14 mouse cellular contexts compared by ENCODE assay signal in genomic region chr14:51128775-51129623, GRCm38 (mm10). TPM values are rescaled to one million over a fixed set of nuclear protein-coding genes. Genes with fewer than 3 reads are reported as not detected.
DNase-seq lines count a peak whose midpoint lies in the region; ATAC-seq and TF ChIP-seq lines count a peak whose summit lies in the region.
"Had no signal": no experiment of that assay in that cellular context is flagged by ENCODE, and none has a peak within 500 bp of the region (broad histone marks: within the 10 kb centered on the region; RNA-seq: fewer than 3 reads in every experiment).

No protein-coding gene starts in this region.

- no peak overlapping the region for H3K4me3 ChIP-seq in lung, postnatal 0 days (ENCODE audit: low read depth, low read length)
- peak overlapping the region; percentile 47 for H3K4me3 ChIP-seq in liver, embryonic 15.5 days (replicated peaks)
- H3K4me3 ChIP-seq in midbrain, embryonic 10.5 days, result no peak overlapping the region
- H3K4me3 ChIP-seq: embryonic facial prominence, embryonic 13.5 days; heart, embryonic 12.5 days; midbrain, embryonic 13.5 days; neural tube, embryonic 15.5 days had no signal

- H3K9ac ChIP-seq in lung, postnatal 0 days (replicated peaks; ENCODE audit: low read depth), result no peak overlapping the region
- H3K9ac ChIP-seq in liver, embryonic 15.5 days, result peak overlapping the region; percentile 54
- H3K9ac ChIP-seq: embryonic facial prominence, embryonic 13.5 days; heart, embryonic 12.5 days; midbrain, embryonic 13.5 days; neural tube, embryonic 15.5 days had no signal

- H3K36me3 ChIP-seq in lung, postnatal 0 days (ENCODE audit: insufficient read depth, low read length), result no peaks in the 10 kb centered on the region
- H3K36me3 ChIP-seq in liver, embryonic 15.5 days (replicated peaks), result no peaks in the 10 kb centered on the region
- no peaks in the 10 kb centered on the region for H3K36me3 ChIP-seq in midbrain, embryonic 10.5 days
- H3K36me3 ChIP-seq: embryonic facial prominence, embryonic 13.5 days; heart, embryonic 12.5 days; midbrain, embryonic 13.5 days; neural tube, embryonic 15.5 days had no signal

- H3K4me2 ChIP-seq in lung, postnatal 0 days (replicated peaks; ENCODE audit: low read depth, low read length), result no peak overlapping the region
- peak overlapping the region; percentile 74 for H3K4me2 ChIP-seq in liver, embryonic 15.5 days
- H3K4me2 ChIP-seq: embryonic facial prominence, embryonic 13.5 days; midbrain, embryonic 13.5 days; neural tube, embryonic 15.5 days had no signal

- TF ChIP-seq CTCF in lung, postnatal 0 days (IDR thresholded peaks at IDR 0.05), result no peak

- H3K27me3 ChIP-seq in lung, postnatal 0 days (replicated peaks; ENCODE audit: insufficient read depth, low read length), result no peaks in the 10 kb centered on the region
- no peaks in the 10 kb centered on the region for H3K27me3 ChIP-seq in liver, embryonic 15.5 days
- H3K27me3 ChIP-seq in midbrain, embryonic 10.5 days (ENCODE audit: low read depth, poor library complexity, severe bottlenecking), result no peaks in the 10 kb centered on the region
- H3K27me3 ChIP-seq: embryonic facial prominence, embryonic 13.5 days; heart, embryonic 12.5 days; midbrain, embryonic 13.5 days; neural tube, embryonic 15.5 days had no signal

- DNase-seq in lung, postnatal 0 days (ENCODE audit: low spot score), result peak; percentile 12
- DNase-seq in lung, adult 18-20 months, result no peak
- DNase-seq in c-Kit-negative CD71-positive TER-119-positive erythroid progenitor cells, embryonic 14.5 days (ENCODE audit: low read depth, low spot score), result peak; percentile 53
- peak; percentile 56 to 66 for DNase-seq in spleen, postnatal 10 days (ENCODE audit: low spot score in 2 of 2)
- no peak for DNase-seq in midbrain, embryonic 10.5 days (ENCODE audit: low spot score)
- no peak for DNase-seq in left cerebral cortex, adult 9 months (ENCODE audit: low spot score in 2 of 2)
- no peak for DNase-seq in cerebellum, postnatal 4 days (ENCODE audit: low spot score in 2 of 2)

- H3K9me3 ChIP-seq in lung, postnatal 0 days (ENCODE audit: low read length), result no peaks in the 10 kb centered on the region
- no peaks in the 10 kb centered on the region for H3K9me3 ChIP-seq in liver, embryonic 15.5 days (replicated peaks)
- H3K9me3 ChIP-seq in midbrain, embryonic 10.5 days (replicated peaks), result no peaks in the 10 kb centered on the region
- H3K9me3 ChIP-seq: embryonic facial prominence, embryonic 13.5 days; heart, embryonic 12.5 days; midbrain, embryonic 13.5 days; neural tube, embryonic 15.5 days had no signal

- H3K4me1 ChIP-seq in lung, postnatal 0 days (ENCODE audit: insufficient read depth, low read depth, low read length), result no peaks in the 10 kb centered on the region
- peaks cover 78% of the 10 kb centered on the region for H3K4me1 ChIP-seq in liver, embryonic 15.5 days (replicated peaks)
- no peaks in the 10 kb centered on the region for H3K4me1 ChIP-seq in midbrain, embryonic 10.5 days
- H3K4me1 ChIP-seq: embryonic facial prominence, embryonic 13.5 days; midbrain, embryonic 13.5 days; neural tube, embryonic 15.5 days had no signal

- no peak overlapping the region for H3K27ac ChIP-seq in lung, postnatal 0 days (ENCODE audit: low read length)
- H3K27ac ChIP-seq in liver, embryonic 15.5 days (replicated peaks), result peak overlapping the region; percentile 95
- no peak overlapping the region for H3K27ac ChIP-seq in midbrain, embryonic 10.5 days (replicated peaks)
- H3K27ac ChIP-seq: embryonic facial prominence, embryonic 13.5 days; hindbrain, postnatal 0 days; midbrain, embryonic 13.5 days; neural tube, embryonic 15.5 days had no signal

- TF ChIP-seq EP300 in lung, postnatal 0 days (IDR thresholded peaks at IDR 0.05), result no peak

- 60% methylated on average over 9 of the region's 9 CpGs for WGBS in lung, postnatal 0 days
- 19% methylated on average over 9 of the region's 9 CpGs for WGBS in liver, embryonic 15.5 days (ENCODE audit: insufficient replicate concordance)
- 90% methylated on average over 9 of the region's 9 CpGs for WGBS in midbrain, embryonic 10.5 days

- no peak for ATAC-seq in lung, postnatal 0 days
- peak; percentile 14; the same call in 1 of the 2 replicates for ATAC-seq in liver, embryonic 15.5 days (ENCODE audit: insufficient read depth)
- ATAC-seq: hindbrain, postnatal 0 days; midbrain, embryonic 13.5 days had no signal

RNA-seq across cellular contexts. Expression of gene Rnase6, which starts 5.3 kb away (rescaled TPM):
- 2.9 and 3.2 TPM in 2 replicates for polyA plus RNA-seq in lung, postnatal 0 days (2015; fragmentation: Nextera tagmentation; extraction: Ambion mirVana)
- 3.3 and 5.1 TPM in 2 replicates for polyA plus RNA-seq in liver, embryonic 15.5 days (2015; fragmentation: Nextera tagmentation; extraction: Ambion mirVana)
- 0.10 and 0.22 TPM in 2 replicates for polyA plus RNA-seq in midbrain, embryonic 10.5 days (2016; fragmentation: Nextera tagmentation; extraction: Ambion mirVana)

RNA-seq across cellular contexts. Expression of gene Eddm3b, which starts 14.8 kb away (rescaled TPM):
- 0.08 and 0.15 TPM in 2 replicates for polyA plus RNA-seq in lung, postnatal 0 days (2015; fragmentation: Nextera tagmentation; extraction: Ambion mirVana)
- not detected in 2 replicates for polyA plus RNA-seq in liver, embryonic 15.5 days (2015; fragmentation: Nextera tagmentation; extraction: Ambion mirVana)
- 0.16 TPM in 1 of 2 replicates, not detected in the other for polyA plus RNA-seq in midbrain, embryonic 10.5 days (2016; fragmentation: Nextera tagmentation; extraction: Ambion mirVana)
- polyA plus RNA-seq: embryonic facial prominence, embryonic 13.5 days; heart, embryonic 12.5 days; hindbrain, postnatal 0 days; large intestine, adult 2 months; midbrain, embryonic 13.5 days; neural tube, embryonic 15.5 days had no signal

RNA-seq across cellular contexts. Expression of gene Rnase1, which starts 17.6 kb away (rescaled TPM):
- polyA plus RNA-seq in lung, postnatal 0 days (2015; fragmentation: Nextera tagmentation; extraction: Ambion mirVana), result 0.70 and 0.74 TPM in 2 replicates
- 0.12 and 0.39 TPM in 2 replicates for polyA plus RNA-seq in liver, embryonic 15.5 days (2015; fragmentation: Nextera tagmentation; extraction: Ambion mirVana)
- polyA plus RNA-seq in midbrain, embryonic 10.5 days (2016; fragmentation: Nextera tagmentation; extraction: Ambion mirVana), result 0.22 TPM in 1 of 2 replicates, not detected in the other
- polyA plus RNA-seq: embryonic facial prominence, embryonic 13.5 days; heart, embryonic 12.5 days; midbrain, embryonic 13.5 days had no signal

RNA-seq across cellular contexts. Expression of gene Rnase2b, which starts 33.1 kb away (rescaled TPM):
- polyA plus RNA-seq in lung, postnatal 0 days (2015; fragmentation: Nextera tagmentation; extraction: Ambion mirVana), result 0.16 TPM in 1 of 2 replicates, not detected in the other
- not detected in 2 replicates for polyA plus RNA-seq in liver, embryonic 15.5 days (2015; fragmentation: Nextera tagmentation; extraction: Ambion mirVana)
- polyA plus RNA-seq in midbrain, embryonic 10.5 days (2016; fragmentation: Nextera tagmentation; extraction: Ambion mirVana), result not detected in 2 replicates
- polyA plus RNA-seq: embryonic facial prominence, embryonic 13.5 days; heart, embryonic 12.5 days; hindbrain, postnatal 0 days; large intestine, adult 2 months; midbrain, embryonic 13.5 days; neural tube, embryonic 15.5 days had no signal

RNA-seq across cellular contexts. Expression of gene Ang, which starts 38.0 kb away (rescaled TPM):
- polyA plus RNA-seq in lung, postnatal 0 days (2015; fragmentation: Nextera tagmentation; extraction: Ambion mirVana), result 41.5 and 45.4 TPM in 2 replicates
- 6.8 and 7.4 TPM in 2 replicates for polyA plus RNA-seq in liver, embryonic 15.5 days (2015; fragmentation: Nextera tagmentation; extraction: Ambion mirVana)
- 1.7 and 2.2 TPM in 2 replicates for polyA plus RNA-seq in midbrain, embryonic 10.5 days (2016; fragmentation: Nextera tagmentation; extraction: Ambion mirVana)

Comparison
In these comparisons a context has a peak if more than half of its experiments do, and no peak if none do; other contexts are left out.
1. DNase-seq: peak in lung, postnatal 0 days (single experiment), c-Kit-negative CD71-positive TER-119-positive erythroid progenitor cells, embryonic 14.5 days (single experiment) and spleen, postnatal 10 days (2 of 2); none in lung, adult 18-20 months (0 of 2), midbrain, embryonic 10.5 days (single experiment), left cerebral cortex, adult 9 months (0 of 2) and cerebellum, postnatal 4 days (0 of 2).